Mouse (Mus musculus): ENCODE data around the gene S100a5. TPM values are rescaled to one million over a fixed set of nuclear protein-coding genes. Genes with fewer than 3 reads are reported as not detected.

S100a5 gene
- total RNA-seq, 1 experiment from 2014 or later = not detected

GRCm38 (mm10) chr3:90626266-90627021 lies 18.1 kb downstream of the S100a5 start:
- no peak for DNase-seq

- DNase-seq = no peak
Measured at GRCm38 (mm10) chr3:90627366-90627765, 19.0 kb downstream of the S100a5 start.

- DNase-seq = no peak
Measured at GRCm38 (mm10) chr3:90627807-90628206, 19.5 kb downstream of the S100a5 start.

- no peak for DNase-seq
Measured at GRCm38 (mm10) chr3:90629298-90629697, 21.0 kb downstream of the S100a5 start.

- no peak for DNase-seq
Measured at GRCm38 (mm10) chr3:90631984-90632383, 23.7 kb downstream of the S100a5 start.

- DNase-seq = no peak
Measured at GRCm38 (mm10) chr3:90638511-90639275, 30.4 kb downstream of the S100a5 start.

GRCm38 (mm10) chr3:90639511-90640154 lies 31.3 kb downstream of the S100a5 start:
- peak; percentile 21 for DNase-seq

GRCm38 (mm10) chr3:90640981-90641380 lies 32.7 kb downstream of the S100a5 start:
- DNase-seq = no peak

- peak; percentile 62 for DNase-seq
Measured at GRCm38 (mm10) chr3:90644220-90644619, 35.9 kb downstream of the S100a5 start.

- no peak for DNase-seq
Measured at GRCm38 (mm10) chr3:90647291-90647690, 39.0 kb downstream of the S100a5 start.

GRCm38 (mm10) chr3:90648981-90649380 lies 40.7 kb downstream of the S100a5 start:
- DNase-seq = no peak

- DNase-seq = no peak
Measured at GRCm38 (mm10) chr3:90649832-90650231, 41.5 kb downstream of the S100a5 start.

GRCm38 (mm10) chr3:90652878-90653508 lies 44.7 kb downstream of the S100a5 start:
- peak; percentile 67 for DNase-seq

GRCm38 (mm10) chr3:90653717-90654116 lies 45.4 kb downstream of the S100a5 start, which contains the start of gene S100a7a:
Gene S100a7a (plus strand): TSS chr3:90654017.
- DNase-seq = no peak

GRCm38 (mm10) chr3:90657405-90657804 lies 49.1 kb downstream of the S100a5 start:
- DNase-seq = no peak

- no peak for DNase-seq
Measured at GRCm38 (mm10) chr3:90659364-90660044, 51.2 kb downstream of the S100a5 start.

Other genes starting within 250 kb of the S100a5 start
- gene Slc27a3, start 218.6 kb upstream of the S100a5 start, total RNA-seq (2021) = 130 and 146 TPM in 2 replicates
- 91.2 and 92.3 TPM in 2 replicates for gene Ints3, start 174.9 kb upstream of the S100a5 start, total RNA-seq (2021)
- 224 and 269 TPM in 2 replicates for gene Npr1, start 142.7 kb upstream of the S100a5 start, total RNA-seq (2021)
- gene Ilf2, start 132.4 kb upstream of the S100a5 start, total RNA-seq (2021) = 65.6 and 65.7 TPM in 2 replicates
- gene Snapin, start 117.5 kb upstream of the S100a5 start, total RNA-seq (2021) = 67.2 and 74.0 TPM in 2 replicates
- gene Chtop, start 99.0 kb upstream of the S100a5 start, total RNA-seq (2021) = 115 and 124 TPM in 2 replicates
- 108 and 131 TPM in 2 replicates for gene S100a1, start 94.1 kb upstream of the S100a5 start, total RNA-seq (2021)
- gene S100a13, start 94.1 kb upstream of the S100a5 start, total RNA-seq (2021) = 28.8 and 41.1 TPM in 2 replicates
- gene S100a14, start 81.7 kb upstream of the S100a5 start, total RNA-seq (2021) = 0.52 and 0.95 TPM in 2 replicates
- 48.4 and 52.1 TPM in 2 replicates for gene S100a16, start 71.3 kb upstream of the S100a5 start, total RNA-seq (2021)
- not detected in 2 replicates for gene S100a3, start 47.9 kb upstream of the S100a5 start, total RNA-seq (2021)
- gene S100a2, start 18.3 kb upstream of the S100a5 start, total RNA-seq (2021) = not detected in 2 replicates
- not detected in 2 replicates for gene Gm42674, start 6.6 kb upstream of the S100a5 start, total RNA-seq (2021)
- 7.3 and 11.2 TPM in 2 replicates for gene S100a4, start 4.8 kb upstream of the S100a5 start, total RNA-seq (2021)
- gene S100a6, start 4.4 kb downstream of the S100a5 start, total RNA-seq (2021) = 14.2 and 31.3 TPM in 2 replicates
- 0.33 TPM in 1 of 2 replicates, not detected in the other for gene S100a7a, start 45.5 kb downstream of the S100a5 start, total RNA-seq (2021)
- 0.76 TPM in 1 of 2 replicates, not detected in the other for gene S100a8, start 60.5 kb downstream of the S100a5 start, total RNA-seq (2021)
- 0.91 TPM in 1 of 2 replicates, not detected in the other for gene S100a9, start 87.2 kb downstream of the S100a5 start, total RNA-seq (2021)
- not detected in 2 replicates for gene Pglyrp4, start 118.4 kb downstream of the S100a5 start, total RNA-seq (2021)
- gene Gm5849, start 169.4 kb downstream of the S100a5 start, total RNA-seq (2021) = not detected in 2 replicates

Measured in adrenal gland, postnatal 25 days (tissue).